Mouse (Mus musculus): ENCODE results near the gene 4930539E08Rik.

The 4930539E08Rik gene

DNA sequence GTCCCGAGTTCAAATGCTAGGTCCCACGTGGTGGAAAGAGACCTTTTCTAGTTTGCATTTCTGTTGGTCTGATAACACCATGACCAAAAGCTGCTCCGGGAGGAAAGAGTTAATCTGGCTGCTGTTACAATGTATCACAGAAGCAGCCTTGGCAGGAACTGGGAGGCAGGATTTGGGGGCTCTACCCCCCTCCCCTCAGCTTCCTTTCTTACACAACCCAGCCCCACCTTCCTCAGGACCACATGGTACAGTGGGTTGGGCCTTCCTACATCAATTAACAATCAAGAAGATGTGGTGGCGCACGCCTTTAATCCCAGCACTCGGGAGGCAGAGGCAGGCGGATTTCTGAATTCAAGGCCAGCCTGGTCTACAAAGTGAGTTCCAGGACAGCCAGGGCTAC is 60.7 kb downstream of the 4930539E08Rik start:
- no peak for DNase-seq

DNA sequence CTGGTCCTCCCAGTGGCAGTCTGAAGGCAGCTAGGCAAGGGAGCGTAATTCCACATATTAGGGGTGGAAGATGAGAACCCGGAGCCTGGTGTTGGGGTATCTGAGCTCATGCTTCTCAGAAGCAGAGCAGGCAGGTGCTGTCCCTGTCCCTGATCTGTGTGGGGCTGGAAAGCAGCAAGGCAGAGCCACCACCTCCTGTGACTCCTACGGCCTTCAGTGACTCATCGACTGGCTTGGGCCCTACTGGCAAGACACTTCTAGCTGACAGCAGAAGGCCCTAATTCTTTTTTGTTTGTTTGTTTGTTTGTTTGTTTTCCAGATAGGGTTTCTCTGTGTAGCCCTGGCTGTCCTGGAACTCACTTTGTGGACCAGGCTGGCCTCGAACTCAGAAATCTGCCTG is 64.6 kb downstream of the 4930539E08Rik start:
- no peak for DNase-seq

DNA sequence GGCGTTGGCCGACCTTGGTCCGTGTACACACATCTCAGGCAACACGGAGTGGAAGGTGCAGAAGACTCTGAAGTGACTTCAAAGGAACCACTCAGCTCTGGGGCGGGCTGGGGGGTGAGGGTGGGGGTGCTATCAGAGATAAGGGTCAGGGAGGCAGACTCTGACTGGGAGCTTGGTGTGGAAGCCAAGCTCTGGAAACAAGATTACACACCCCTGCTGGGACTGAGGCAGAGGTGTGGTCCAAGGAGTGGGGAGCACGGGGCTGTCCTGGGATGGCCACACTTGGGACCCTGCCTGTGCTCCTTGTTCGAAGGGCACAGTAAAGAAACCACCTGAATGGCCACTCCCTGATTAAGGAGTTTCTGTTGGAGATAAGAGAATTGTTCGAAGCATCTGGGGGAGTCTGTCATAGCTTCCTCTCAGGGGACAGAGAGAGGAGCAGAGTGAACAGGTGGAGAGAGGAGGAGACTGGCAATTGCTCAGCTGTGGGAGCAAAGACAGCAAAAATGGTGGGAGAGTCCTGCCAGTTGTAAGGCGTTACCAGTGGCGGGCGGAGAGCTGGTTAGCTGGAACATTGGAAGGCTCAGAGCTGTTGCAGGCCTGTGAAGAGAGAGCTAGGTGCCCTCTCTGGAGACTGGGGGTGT is 68.0 kb downstream of the 4930539E08Rik start:
- DNase-seq: no peak

Data from cerebellum, postnatal 36 days (tissue).